Comparison of ENCODE assay signal across 19 mouse cellular contexts in the genomic region with DNA sequence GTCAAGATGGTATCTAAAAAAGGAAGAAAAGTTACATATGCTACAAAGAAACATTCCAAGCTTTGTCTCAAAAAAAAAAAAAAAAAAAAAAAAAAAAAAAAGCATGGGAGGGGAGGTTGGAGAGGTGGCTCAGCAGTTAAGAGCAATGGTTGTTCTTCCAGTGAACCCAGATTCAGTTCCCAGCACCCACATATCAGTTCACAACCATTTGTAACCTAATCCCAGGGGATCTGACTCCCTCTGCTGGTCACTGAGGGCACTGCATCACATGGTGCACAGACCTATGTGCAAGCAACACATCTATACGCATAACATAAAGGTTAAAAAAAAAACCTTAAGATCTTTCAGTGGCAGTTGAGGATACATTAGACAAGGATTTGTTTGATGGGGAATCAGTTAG. TPM values are rescaled to one million over a fixed set of nuclear protein-coding genes. Genes with fewer than 3 reads are reported as not detected.
A peak's percentile ranks its signal among the peaks of the same experiment; 100 is the strongest.
DNase-seq lines count a peak whose midpoint lies in the region; ATAC-seq and TF ChIP-seq lines count a peak whose summit lies in the region.
"Had no signal": no experiment of that assay in that cellular context is flagged by ENCODE, and none has a peak within 500 bp of the region (broad histone marks: within the 10 kb centered on the region; RNA-seq: fewer than 3 reads in every experiment).

No protein-coding gene starts in this region.

- 96% methylated on average over 1 of the region's 1 CpGs for WGBS in kidney, adult 2 months
- 100% methylated on average over 1 of the region's 1 CpGs for WGBS in kidney, embryonic 15.5 days
- 100% methylated on average over 1 of the region's 1 CpGs for WGBS in kidney, embryonic 16.5 days

- no peak overlapping the region for H3K9ac ChIP-seq in kidney, embryonic 15.5 days
- H3K9ac ChIP-seq in kidney, embryonic 16.5 days (replicated peaks; ENCODE audit: low read length): no peak overlapping the region
- H3K9ac ChIP-seq: embryonic facial prominence, embryonic 15.5 days; liver, embryonic 15.5 days had no signal

- no peaks in the 10 kb centered on the region for H3K4me1 ChIP-seq in kidney, adult 2 months (ENCODE audit: control insufficient read depth, insufficient read depth, low read length)
- no peaks in the 10 kb centered on the region for H3K4me1 ChIP-seq in kidney, embryonic 15.5 days
- no peaks in the 10 kb centered on the region for H3K4me1 ChIP-seq in cortical plate, adult 2 months (ENCODE audit: control insufficient read depth, insufficient read depth, low read length)
- no peaks in the 10 kb centered on the region for H3K4me1 ChIP-seq in kidney, embryonic 16.5 days (ENCODE audit: insufficient read depth, low read length)
- H3K4me1 ChIP-seq: embryonic facial prominence, embryonic 15.5 days; liver, embryonic 15.5 days; megakaryocyte, embryonic 14.5 days had no signal

- TF ChIP-seq CTCF in kidney, adult 2 months (conservative IDR thresholded peaks at IDR 0.05; ENCODE audit: insufficient read depth, insufficient read length, low read depth, low read length): peak; percentile 46
- 0 out of 2 replicates have a peak, but pooled peaks have one; percentile 5 for TF ChIP-seq CTCF in cortical plate, adult 2 months (IDR thresholded peaks at IDR 0.05; ENCODE audit: extremely low read depth, insufficient read depth, low read length)

- no peaks in the 10 kb centered on the region for H3K9me3 ChIP-seq in kidney, embryonic 15.5 days (replicated peaks)
- 0 out of 2 replicates have a peak, but pooled peaks cover 3% of the 10 kb centered on the region for H3K9me3 ChIP-seq in kidney, embryonic 16.5 days (ENCODE audit: low read length)
- H3K9me3 ChIP-seq: liver, embryonic 15.5 days had no signal

- H3K4me3 ChIP-seq in kidney, adult 2 months (ENCODE audit: insufficient read depth, low read depth, low read length): no peak overlapping the region
- no peak overlapping the region for H3K4me3 ChIP-seq in kidney, embryonic 15.5 days (replicated peaks)
- H3K4me3 ChIP-seq in cortical plate, adult 2 months (ENCODE audit: insufficient read depth, low read length): no peak overlapping the region
- no peak overlapping the region for H3K4me3 ChIP-seq in kidney, embryonic 16.5 days (ENCODE audit: low read length)
- H3K4me3 ChIP-seq: embryonic facial prominence, embryonic 15.5 days; liver, embryonic 15.5 days; megakaryocyte, embryonic 14.5 days had no signal

- H3K36me3 ChIP-seq in kidney, adult 2 months (ENCODE audit: control insufficient read depth, insufficient read depth, low read length): no peaks in the 10 kb centered on the region
- H3K36me3 ChIP-seq in kidney, embryonic 15.5 days: no peaks in the 10 kb centered on the region
- no peaks in the 10 kb centered on the region for H3K36me3 ChIP-seq in kidney, embryonic 16.5 days (ENCODE audit: insufficient read depth, low read length)
- H3K36me3 ChIP-seq: embryonic facial prominence, embryonic 15.5 days; liver, embryonic 15.5 days had no signal

- no peaks in the 10 kb centered on the region for H3K27me3 ChIP-seq in kidney, adult 2 months (replicated peaks; ENCODE audit: control insufficient read depth, insufficient read depth, low read length)
- H3K27me3 ChIP-seq in kidney, embryonic 15.5 days: no peaks in the 10 kb centered on the region
- H3K27me3 ChIP-seq in kidney, embryonic 16.5 days (ENCODE audit: insufficient read depth, low read length): no peaks in the 10 kb centered on the region
- H3K27me3 ChIP-seq: embryonic facial prominence, embryonic 15.5 days; liver, embryonic 15.5 days; megakaryocyte, embryonic 14.5 days had no signal

- no peak for ATAC-seq in kidney, embryonic 15.5 days (replicated peaks; ENCODE audit: low FRiP score)
- no peak; the same call in 1 of the 2 replicates for ATAC-seq in erythroblast, adult 5-6 weeks (replicated peaks; ENCODE audit: low FRiP score, poor library complexity, severe bottlenecking)
- ATAC-seq in kidney, embryonic 16.5 days (ENCODE audit: low FRiP score, low TSS enrichment): no peak

- TF ChIP-seq POLR2A in kidney, adult 2 months (IDR thresholded peaks at IDR 0.05; ENCODE audit: low read depth, low read length): no peak
- no peak for TF ChIP-seq POLR2A in cortical plate, adult 2 months (IDR thresholded peaks at IDR 0.05; ENCODE audit: extremely low read depth, insufficient read depth, low read length)

- H3K4me2 ChIP-seq in kidney, embryonic 15.5 days: no peak overlapping the region
- no peak overlapping the region for H3K4me2 ChIP-seq in kidney, embryonic 16.5 days (replicated peaks; ENCODE audit: low read depth, low read length)
- H3K4me2 ChIP-seq: embryonic facial prominence, embryonic 15.5 days; liver, embryonic 15.5 days had no signal

- DNase-seq in kidney, adult 2 months: no peak
- DNase-seq in A20 (ENCODE audit: low read depth, low spot score): peak; percentile 28
- peak; percentile 54 for DNase-seq in ES-CJ7 (ENCODE audit: low read depth, low spot score)
- DNase-seq: adrenal gland, adult 2 months; cerebellum, postnatal 25 days; kidney, postnatal 36 days; right cerebral cortex, postnatal 25 days; thymus, postnatal 4 days had no signal

- H3K27ac ChIP-seq in kidney, adult 2 months (ENCODE audit: insufficient read depth, low read depth, low read length): no peak overlapping the region
- H3K27ac ChIP-seq in kidney, embryonic 15.5 days: no peak overlapping the region
- no peak overlapping the region for H3K27ac ChIP-seq in cortical plate, adult 2 months (ENCODE audit: insufficient read depth, low read length)
- H3K27ac ChIP-seq in kidney, embryonic 16.5 days (ENCODE audit: low read length): no peak overlapping the region
- H3K27ac ChIP-seq: embryonic facial prominence, embryonic 15.5 days; liver, embryonic 15.5 days had no signal

RNA-seq across cellular contexts. Expression of a gene that starts 9.2 kb away (rescaled TPM):
- not detected in 2 replicates for polyA plus RNA-seq in kidney, adult 2 months (2012; rRNA removed)
- polyA plus RNA-seq in kidney, embryonic 15.5 days (2015; fragmentation: Nextera tagmentation; extraction: Ambion mirVana): not detected in 2 replicates
- not detected in 2 replicates for polyA plus RNA-seq in cortical plate, adult 2 months (2012; rRNA removed)
- total RNA-seq in erythroblast, adult 5-6 weeks (2015; ENCODE audit: low replicate concordance): not detected in 2 replicates
- not detected in 2 replicates for total RNA-seq in erythroblast, adult 5-6 weeks (2017; ENCODE audit: low replicate concordance)
- polyA plus RNA-seq in kidney, embryonic 16.5 days (2015; fragmentation: Nextera tagmentation; extraction: Ambion mirVana): not detected in 2 replicates
- total RNA-seq: granulocyte monocyte progenitor cell, adult 5-6 weeks; left cerebral cortex, adult 8-10 months had no signal
- polyA plus RNA-seq: adrenal gland, adult 2 months; heart, postnatal 0 days; stomach, embryonic 14.5 days had no signal

RNA-seq across cellular contexts. Expression of a gene that starts 16.7 kb away (rescaled TPM):
- 3.4 and 3.6 TPM in 2 replicates for polyA plus RNA-seq in kidney, adult 2 months (2012; rRNA removed)
- 84.9 and 92.8 TPM in 2 replicates for polyA plus RNA-seq in kidney, embryonic 15.5 days (2015; fragmentation: Nextera tagmentation; extraction: Ambion mirVana)
- polyA plus RNA-seq in cortical plate, adult 2 months (2012; rRNA removed): 7.5 and 8.1 TPM in 2 replicates
- total RNA-seq in erythroblast, adult 5-6 weeks (2015; ENCODE audit: low replicate concordance): 37.6 and 56.5 TPM in 2 replicates
- total RNA-seq in erythroblast, adult 5-6 weeks (2017; ENCODE audit: low replicate concordance): 44.7 and 56.1 TPM in 2 replicates
- polyA plus RNA-seq in kidney, embryonic 16.5 days (2015; fragmentation: Nextera tagmentation; extraction: Ambion mirVana): 83.4 and 84.1 TPM in 2 replicates

RNA-seq across cellular contexts. Expression of a gene that starts 37.1 kb away (rescaled TPM):
- polyA plus RNA-seq in kidney, adult 2 months (2012; rRNA removed): 195 and 258 TPM in 2 replicates
- polyA plus RNA-seq in kidney, embryonic 15.5 days (2015; fragmentation: Nextera tagmentation; extraction: Ambion mirVana): 838 and 886 TPM in 2 replicates
- polyA plus RNA-seq in cortical plate, adult 2 months (2012; rRNA removed): 175 and 177 TPM in 2 replicates
- total RNA-seq in erythroblast, adult 5-6 weeks (2015; ENCODE audit: low replicate concordance): 219 and 262 TPM in 2 replicates
- 350 and 361 TPM in 2 replicates for total RNA-seq in erythroblast, adult 5-6 weeks (2017; ENCODE audit: low replicate concordance)
- polyA plus RNA-seq in kidney, embryonic 16.5 days (2015; fragmentation: Nextera tagmentation; extraction: Ambion mirVana): 667 and 704 TPM in 2 replicates
